Mouse (Mus musculus): ENCODE data around the gene Gm9639.
"Not testable (repeated sequence)": the region's sequence is repeated elsewhere in the genome, so short reads cannot be mapped to it uniquely, and the experiment has no call there.

The Gm9639 gene

DNA sequence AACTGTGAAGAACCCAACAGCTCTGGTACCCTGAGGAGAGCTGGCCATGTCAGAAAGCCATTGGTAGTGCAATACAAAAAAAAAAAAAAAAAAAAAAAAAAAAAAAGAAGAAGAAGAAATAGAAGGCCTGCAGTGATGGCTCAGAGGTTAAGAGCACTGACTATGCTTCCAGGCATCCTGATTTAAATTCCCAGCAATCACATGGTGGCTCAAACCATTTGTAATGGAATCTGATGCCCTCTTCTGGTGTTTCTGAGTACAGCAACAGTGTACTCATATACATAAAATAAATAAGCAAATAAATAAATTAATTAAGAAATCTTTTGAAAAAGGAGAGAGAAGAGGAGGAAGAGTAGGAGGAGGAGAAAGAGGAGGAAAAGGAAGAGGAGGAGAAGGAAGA lies 41.4 kb downstream of the Gm9639 start:
- DNase-seq (ENCODE audit: low read depth, low spot score): no peak

DNA sequence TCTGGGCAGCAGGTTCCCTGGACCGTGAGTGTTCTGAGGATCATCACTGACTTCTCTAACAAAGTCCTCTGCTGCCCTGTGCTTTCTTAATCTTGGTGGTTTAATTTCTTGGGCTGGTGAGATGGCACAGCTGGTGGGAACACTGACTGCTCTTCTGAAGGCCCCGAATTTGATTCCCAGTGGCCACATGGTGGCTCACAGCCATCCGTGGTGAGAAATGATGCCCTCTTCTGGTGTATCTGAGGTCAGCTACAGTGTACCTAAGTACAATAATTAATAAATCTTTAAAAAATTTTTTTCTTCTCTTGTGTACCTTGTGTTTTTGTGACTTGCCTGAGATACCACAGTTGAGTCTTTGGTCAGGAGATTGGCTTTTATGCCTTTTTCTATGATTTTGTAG lies 42.6 kb downstream of the Gm9639 start:
- not testable (repeated sequence) for DNase-seq (ENCODE audit: low read depth, low spot score)

DNA sequence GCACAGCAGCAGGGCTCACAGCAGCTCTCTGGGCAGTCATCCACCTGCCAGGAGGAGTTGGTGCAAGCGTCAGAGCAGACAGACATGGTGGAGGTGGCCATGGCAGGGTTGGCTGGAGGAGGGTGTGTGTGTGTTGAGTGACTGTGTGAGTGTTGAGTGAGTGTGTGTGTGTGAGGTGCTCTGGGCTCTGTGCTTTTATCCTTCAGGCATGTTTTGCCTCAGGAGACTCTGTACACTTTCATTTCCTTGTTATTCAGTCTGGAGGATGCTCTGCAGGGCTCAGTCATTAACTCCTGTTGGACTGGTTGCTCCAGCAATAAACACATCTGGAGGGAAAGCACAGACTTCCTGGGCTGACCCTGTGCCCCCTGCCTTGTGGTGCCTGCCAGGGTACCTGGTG lies 43.6 kb downstream of the Gm9639 start, which contains the start of gene Gm9736:
Gene Gm9736 (minus strand): TSS at position 101 of the 400 bp plus-strand sequence.
- DNase-seq (ENCODE audit: low read depth, low spot score): not testable (repeated sequence)

DNA sequence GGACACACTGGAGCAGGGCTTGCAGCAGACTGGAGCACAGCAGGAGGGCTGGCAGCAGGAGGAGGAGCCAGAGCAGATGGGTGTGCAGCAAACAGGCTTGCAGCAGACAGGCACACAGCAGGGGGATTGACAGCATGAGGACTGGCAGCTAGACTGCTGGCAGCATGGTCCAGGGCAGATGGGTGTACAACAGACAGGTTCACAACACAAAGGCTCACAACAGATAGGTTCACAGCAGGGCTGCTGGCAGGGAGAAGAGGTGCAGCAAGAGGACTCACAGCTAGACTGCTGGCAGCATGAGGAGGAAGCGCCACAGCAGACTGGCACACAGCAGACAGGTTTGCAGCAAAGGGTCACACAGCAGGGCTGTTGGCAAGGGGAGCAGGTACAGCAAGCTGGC lies 44.2 kb downstream of the Gm9639 start:
- DNase-seq (ENCODE audit: low read depth, low spot score): not testable (repeated sequence)

All from brain, embryonic 18.5 days (tissue).